20 mouse cellular contexts compared by ENCODE assay signal in the genomic region with DNA sequence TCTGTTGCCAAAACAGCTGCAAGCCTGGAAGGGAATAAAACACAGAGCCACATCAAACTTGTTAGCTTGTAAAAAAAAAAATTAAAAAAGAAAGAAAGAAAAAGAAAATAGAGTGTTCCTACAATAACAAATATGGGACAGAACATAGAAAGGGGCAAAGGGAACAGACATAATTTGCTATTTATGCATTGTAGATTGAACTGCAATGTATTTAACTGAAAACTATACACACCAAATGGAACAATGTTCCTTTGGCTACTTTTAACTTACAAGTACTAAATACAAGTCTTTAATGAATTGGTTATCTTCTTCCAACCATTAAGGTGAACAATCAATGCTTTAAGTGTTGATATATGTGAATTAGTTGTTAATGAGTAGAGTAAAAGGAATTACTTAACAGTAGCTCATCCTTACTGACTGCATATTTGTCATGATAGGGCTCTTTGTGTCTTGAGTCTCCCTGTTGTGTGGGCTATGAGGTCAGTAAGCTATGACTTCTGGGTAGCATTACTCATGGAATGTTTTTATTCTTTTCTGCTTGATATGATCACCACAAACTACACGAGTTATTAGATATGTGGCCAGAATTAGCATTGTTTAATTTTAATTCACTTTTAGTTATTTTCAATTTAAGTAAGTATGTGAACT.
DNase-seq lines count a peak whose midpoint lies in the region; ATAC-seq and TF ChIP-seq lines count a peak whose summit lies in the region.
"Had no signal": no experiment of that assay in that cellular context is flagged by ENCODE, and none has a peak within 500 bp of the region (broad histone marks: within the 10 kb centered on the region; RNA-seq: fewer than 3 reads in every experiment).

No protein-coding gene starts in this region.

- H3K4me3 ChIP-seq in forebrain, embryonic 10.5 days, result no peak overlapping the region
- no peak overlapping the region for H3K4me3 ChIP-seq in forebrain, embryonic 14.5 days (ENCODE audit: low read depth, low read length)
- no peak overlapping the region for H3K4me3 ChIP-seq in limb, embryonic 14.5 days (replicated peaks; ENCODE audit: low read length)
- H3K4me3 ChIP-seq in limb, embryonic 10.5 days, result no peak overlapping the region
- H3K4me3 ChIP-seq in neural tube, embryonic 12.5 days, result no peak overlapping the region
- no peak overlapping the region for H3K4me3 ChIP-seq in neural tube, embryonic 15.5 days (replicated peaks)
- H3K4me3 ChIP-seq: embryonic facial prominence, embryonic 13.5 days; heart, embryonic 12.5 days; hindbrain, embryonic 15.5 days; neural tube, embryonic 13.5 days had no signal

- H3K4me2 ChIP-seq in forebrain, embryonic 14.5 days (ENCODE audit: low read length), result no peak overlapping the region
- H3K4me2 ChIP-seq in limb, embryonic 14.5 days (replicated peaks; ENCODE audit: low read depth, low read length, severe bottlenecking), result no peak overlapping the region
- no peak overlapping the region for H3K4me2 ChIP-seq in neural tube, embryonic 12.5 days (replicated peaks)
- H3K4me2 ChIP-seq in neural tube, embryonic 15.5 days, result no peak overlapping the region
- H3K4me2 ChIP-seq: embryonic facial prominence, embryonic 13.5 days; heart, embryonic 12.5 days; hindbrain, embryonic 15.5 days; liver, embryonic 11.5 days; neural tube, embryonic 13.5 days had no signal

- H3K36me3 ChIP-seq in forebrain, embryonic 10.5 days (replicated peaks), result no peaks in the 10 kb centered on the region
- H3K36me3 ChIP-seq in forebrain, embryonic 14.5 days (ENCODE audit: control insufficient read depth, insufficient read depth, low read length), result no peaks in the 10 kb centered on the region
- no peaks in the 10 kb centered on the region for H3K36me3 ChIP-seq in limb, embryonic 14.5 days (ENCODE audit: control insufficient read depth, insufficient read depth, low read length)
- H3K36me3 ChIP-seq in limb, embryonic 10.5 days, result no peaks in the 10 kb centered on the region
- no peaks in the 10 kb centered on the region for H3K36me3 ChIP-seq in neural tube, embryonic 12.5 days
- H3K36me3 ChIP-seq in neural tube, embryonic 15.5 days, result no peaks in the 10 kb centered on the region
- H3K36me3 ChIP-seq: embryonic facial prominence, embryonic 13.5 days; G1E; heart, embryonic 12.5 days; hindbrain, embryonic 15.5 days; neural tube, embryonic 13.5 days had no signal

- H3K27ac ChIP-seq in forebrain, embryonic 10.5 days, result 0 out of 2 replicates have a peak overlapping the region, but pooled peaks have one; percentile 15
- H3K27ac ChIP-seq in forebrain, embryonic 14.5 days (ENCODE audit: low read depth, low read length), result no peak overlapping the region
- H3K27ac ChIP-seq in limb, embryonic 14.5 days (replicated peaks; ENCODE audit: low read depth, low read length), result no peak overlapping the region
- H3K27ac ChIP-seq in limb, embryonic 10.5 days, result no peak overlapping the region
- no peak overlapping the region for H3K27ac ChIP-seq in neural tube, embryonic 12.5 days
- no peak overlapping the region for H3K27ac ChIP-seq in neural tube, embryonic 15.5 days (replicated peaks)
- H3K27ac ChIP-seq: embryonic facial prominence, embryonic 13.5 days; hindbrain, embryonic 15.5 days; macrophage; neural tube, embryonic 13.5 days had no signal

- no peak for ATAC-seq in forebrain, embryonic 14.5 days
- no peak for ATAC-seq in limb, embryonic 14.5 days (ENCODE audit: low FRiP score, low read depth)
- 0 out of 2 replicates have a peak, but pooled peaks have one; percentile 69 for ATAC-seq in neural tube, embryonic 12.5 days (ENCODE audit: low FRiP score, low read depth)
- ATAC-seq in neural tube, embryonic 15.5 days (ENCODE audit: low FRiP score), result no peak

- 0 out of 2 replicates have a peak, but pooled peaks cover 9% of the 10 kb centered on the region for H3K4me1 ChIP-seq in forebrain, embryonic 10.5 days
- H3K4me1 ChIP-seq in forebrain, embryonic 14.5 days (ENCODE audit: control insufficient read depth, insufficient read depth, low read length), result 0 out of 2 replicates have a peak, but pooled peaks cover 2% of the 10 kb centered on the region
- peaks cover 10% of the 10 kb centered on the region for H3K4me1 ChIP-seq in limb, embryonic 14.5 days (ENCODE audit: control insufficient read depth, insufficient read depth, low read length)
- peaks cover 27% of the 10 kb centered on the region for H3K4me1 ChIP-seq in limb, embryonic 10.5 days
- H3K4me1 ChIP-seq in neural tube, embryonic 12.5 days, result peaks cover 3% of the 10 kb centered on the region; the same call in 1 of the 2 replicates
- 0 out of 2 replicates have a peak, but pooled peaks cover 3% of the 10 kb centered on the region for H3K4me1 ChIP-seq in neural tube, embryonic 15.5 days
- H3K4me1 ChIP-seq: heart, embryonic 12.5 days had no signal

- no peak overlapping the region for H3K9ac ChIP-seq in forebrain, embryonic 14.5 days (ENCODE audit: low read length)
- no peak overlapping the region for H3K9ac ChIP-seq in limb, embryonic 14.5 days (ENCODE audit: low read depth, low read length, severe bottlenecking)
- H3K9ac ChIP-seq in neural tube, embryonic 12.5 days, result no peak overlapping the region
- H3K9ac ChIP-seq in neural tube, embryonic 15.5 days (replicated peaks), result no peak overlapping the region
- H3K9ac ChIP-seq: embryonic facial prominence, embryonic 13.5 days; heart, embryonic 12.5 days; hindbrain, embryonic 15.5 days; neural tube, embryonic 13.5 days had no signal

- DNase-seq in forebrain, embryonic 10.5 days (ENCODE audit: extremely low spot score, low spot score), result no peak
- DNase-seq in forebrain, embryonic 14.5 days (ENCODE audit: low spot score), result no peak
- peak; percentile 9 for DNase-seq in limb, embryonic 14.5 days (ENCODE audit: low spot score)
- DNase-seq in limb, embryonic 10.5 days (ENCODE audit: low spot score), result no peak
- no peak for DNase-seq in left cerebral cortex, postnatal 14 days (ENCODE audit: low spot score in 2 of 2)
- DNase-seq: adrenal gland, postnatal 25 days; cerebellum, adult 11-12 months; heart, adult 11 months; heart, postnatal 14 days; lung, adult 18-20 months; thymus, postnatal 14 days had no signal

- no peaks in the 10 kb centered on the region for H3K9me3 ChIP-seq in forebrain, embryonic 10.5 days
- no peaks in the 10 kb centered on the region for H3K9me3 ChIP-seq in forebrain, embryonic 14.5 days (replicated peaks; ENCODE audit: control insufficient read depth, low read length)
- H3K9me3 ChIP-seq in limb, embryonic 14.5 days (ENCODE audit: control insufficient read depth, low read length), result no peaks in the 10 kb centered on the region
- H3K9me3 ChIP-seq in limb, embryonic 10.5 days (replicated peaks), result no peaks in the 10 kb centered on the region
- H3K9me3 ChIP-seq in neural tube, embryonic 12.5 days, result no peaks in the 10 kb centered on the region
- H3K9me3 ChIP-seq in neural tube, embryonic 15.5 days (replicated peaks), result no peaks in the 10 kb centered on the region
- H3K9me3 ChIP-seq: embryonic facial prominence, embryonic 13.5 days; heart, embryonic 12.5 days; hindbrain, embryonic 15.5 days had no signal

- 70% methylated on average over 1 of the region's 1 CpGs for WGBS in forebrain, embryonic 10.5 days
- 74% methylated on average over 1 of the region's 1 CpGs for WGBS in forebrain, embryonic 14.5 days
- WGBS in limb, embryonic 14.5 days, result 28% methylated on average over 1 of the region's 1 CpGs
- WGBS in limb, embryonic 10.5 days, result 53% methylated on average over 1 of the region's 1 CpGs
- WGBS in neural tube, embryonic 12.5 days, result 39% methylated on average over 1 of the region's 1 CpGs
- 48% methylated on average over 1 of the region's 1 CpGs for WGBS in neural tube, embryonic 15.5 days

- TF ChIP-seq POLR2A in limb, embryonic 14.5 days (IDR thresholded peaks at IDR 0.05; ENCODE audit: borderline replicate concordance, extremely low read depth, insufficient read depth, insufficient read length), result no peak

- intact Hi-C loops in left cerebral cortex, postnatal 14 days (cut with DNase I), result no loop called here

- no peaks in the 10 kb centered on the region for H3K27me3 ChIP-seq in forebrain, embryonic 10.5 days (ENCODE audit: poor library complexity, severe bottlenecking)
- H3K27me3 ChIP-seq in forebrain, embryonic 14.5 days (replicated peaks; ENCODE audit: control insufficient read depth, insufficient read depth, low read length), result no peaks in the 10 kb centered on the region
- H3K27me3 ChIP-seq in limb, embryonic 14.5 days (ENCODE audit: control insufficient read depth, insufficient read depth, low read length), result no peaks in the 10 kb centered on the region
- H3K27me3 ChIP-seq in limb, embryonic 10.5 days (ENCODE audit: low read depth, poor library complexity, severe bottlenecking), result peaks cover 8% of the 10 kb centered on the region; the same call in 1 of the 2 replicates
- H3K27me3 ChIP-seq in neural tube, embryonic 12.5 days (replicated peaks), result no peaks in the 10 kb centered on the region
- no peaks in the 10 kb centered on the region for H3K27me3 ChIP-seq in neural tube, embryonic 15.5 days (replicated peaks)
- H3K27me3 ChIP-seq: heart, embryonic 12.5 days; hindbrain, embryonic 15.5 days; neural tube, embryonic 13.5 days had no signal
